Mouse (Mus musculus) neural tube, embryonic 14.5 days (tissue): Measurements from ENCODE around the gene Btg1. TPM values are rescaled to one million over a fixed set of nuclear protein-coding genes. Genes with fewer than 3 reads are reported as not detected.

ENCODE experiments used
- ATAC-seq: fragments of 200-750 bp; cut with Nextera tagmentation; 2 replicates; pipeline ENCODE4 v1.8.0; 2017; ENCODE audit warnings: low read depth, mild to moderate bottlenecking, moderate TSS enrichment, moderate library complexity
- H3K27ac ChIP-seq: fragments of 300-500 bp; sonication (generic); 2 replicates; pipeline ENCODE4 v1.5.1; 2014; ENCODE audit warnings: low read depth, mild to moderate bottlenecking, control low read depth, low read length, moderate library complexity, mixed read lengths
- H3K27me3 ChIP-seq: fragments of 300-500 bp; sonication (generic); 2 replicates; pipeline ENCODE4 v1.6.1; 2014; ENCODE audit warnings: low read length; ENCODE audit not compliant: control insufficient read depth, insufficient read depth
- H3K36me3 ChIP-seq: fragments of 300-500 bp; sonication (generic); 2 replicates; pipeline ENCODE4 v1.6.1; 2014; ENCODE audit warnings: low read length, mixed read lengths; ENCODE audit not compliant: control insufficient read depth, insufficient read depth
- H3K4me1 ChIP-seq: fragments of 300-500 bp; sonication (generic); 2 replicates; pipeline ENCODE4 v1.6.1; 2014; ENCODE audit warnings: low read length; ENCODE audit not compliant: control insufficient read depth, insufficient read depth
- H3K4me2 ChIP-seq: fragments of 300-500 bp; sonication (generic); 2 replicates; pipeline ENCODE4 v1.6.1; 2014; ENCODE audit warnings: mild to moderate bottlenecking, low read depth, low read length, control low read depth
- H3K4me3 ChIP-seq: fragments of 300-500 bp; sonication (generic); 2 replicates; pipeline ENCODE4 v1.5.1; 2014; ENCODE audit warnings: low read depth, low read length, control low read depth, mixed read lengths
- H3K9ac ChIP-seq: fragments of 300-500 bp; sonication (generic); replicated peaks from 2 replicates; pipeline ENCODE4 v1.6.1; 2014; ENCODE audit warnings: low read depth, mild to moderate bottlenecking, control low read depth, low read length, mixed read lengths
- H3K9me3 ChIP-seq: fragments of 300-500 bp; sonication (generic); 2 replicates; pipeline ENCODE4 v1.6.1; 2016; ENCODE audit warnings: low read length; ENCODE audit not compliant: control insufficient read depth
- WGBS: fragments of 180-500 bp; shearing (Covaris S2); extraction: QIAGEN DNeasy Blood & Tissue Kit; methylation state at CpG from one replicate; pipeline ENCODE4 v1.1.7; 2014; 5-methylcytosine and 5-hydroxymethylcytosine counted together
- polyA plus RNA-seq: library from polyadenylated mRNA; unstranded; fragments of >200 nt; fragmentation: Nextera tagmentation; extraction: Ambion mirVana; gene quantifications from 2 replicates; pipeline ENCODE4 v1.2.1, GENCODE M21; 2014

Gene Btg1
- polyA plus RNA-seq, 1 experiment from 2014 or later = 51.1 TPM

DNA sequence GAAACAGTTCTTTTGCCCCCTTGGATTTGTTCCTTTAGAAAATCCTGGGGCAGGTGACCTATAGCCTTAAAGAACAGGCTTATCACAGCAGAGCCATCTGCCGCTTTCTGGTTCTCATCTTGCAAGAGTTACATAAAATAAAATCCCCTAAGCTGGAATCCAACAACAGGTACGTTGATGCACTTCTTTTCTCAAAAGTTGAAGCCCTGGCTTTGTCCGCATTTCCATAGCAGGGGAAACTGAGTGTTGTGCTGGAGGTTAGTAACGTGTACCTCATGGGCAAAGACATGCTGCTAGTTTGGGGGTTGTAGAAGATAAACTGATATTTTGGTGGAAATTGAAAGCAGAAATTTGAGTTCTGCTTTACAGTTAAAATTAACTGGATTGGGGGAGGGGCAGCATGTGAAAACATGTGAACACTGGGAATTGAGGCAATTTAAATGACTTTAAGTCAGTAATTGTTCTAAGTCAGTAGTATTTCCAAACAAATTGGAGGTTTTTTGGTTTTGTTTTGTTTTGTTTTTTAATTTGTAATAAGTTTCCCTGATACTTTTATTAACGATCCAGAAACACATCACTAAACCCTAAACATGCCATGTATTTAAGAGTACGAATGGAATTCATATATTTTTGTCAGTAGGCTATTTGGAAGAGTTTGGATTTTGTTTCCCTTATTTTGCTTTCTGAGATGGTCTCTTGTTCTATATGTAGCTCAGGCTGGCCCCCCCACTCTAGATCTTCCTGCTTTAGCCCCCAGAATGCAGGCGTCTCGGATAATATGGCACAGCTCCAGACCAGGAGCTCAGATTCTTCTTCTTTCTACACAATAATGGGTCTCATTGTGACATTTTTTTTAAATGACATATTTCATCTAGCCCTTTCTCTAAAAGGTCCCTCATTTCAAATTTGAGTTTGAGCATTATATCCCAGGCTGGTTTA is 3.4 kb downstream of the Btg1 start:
- Histone ChIP-seq H3K27ac (no peak overlapping the region), H3K9me3 (no peaks in the 10 kb centered on the region), H3K4me3 (peak overlapping the region; percentile 50), H3K36me3 (no peaks in the 10 kb centered on the region), H3K27me3 (no peaks in the 10 kb centered on the region; the same call in 1 of the 2 replicates), H3K4me2 (peak overlapping the region; percentile 97), H3K4me1 (peaks cover 31% of the 10 kb centered on the region), H3K9ac (peak overlapping the region; percentile 29)
- 34% methylated on average over 8 of the region's 8 CpGs for WGBS
- ATAC-seq = no peak

DNA sequence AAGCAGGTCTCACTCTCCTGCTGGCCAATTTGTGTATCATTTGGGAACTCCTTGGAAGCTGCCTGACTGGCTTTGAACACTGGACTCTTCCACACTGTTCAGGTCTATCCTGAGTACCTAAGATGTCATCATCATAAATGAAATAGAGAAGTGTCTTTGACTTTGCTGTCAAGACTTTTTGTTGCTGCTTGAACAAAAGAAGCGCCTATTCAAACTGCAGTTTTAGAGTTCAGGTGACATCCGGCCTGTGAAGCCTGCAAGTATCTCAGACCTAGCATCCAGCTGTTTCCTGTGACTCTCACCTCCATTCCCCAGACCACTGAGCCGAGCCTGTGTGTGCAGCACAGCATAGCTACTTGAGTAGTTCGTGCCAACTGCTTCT is 4.1 kb downstream of the Btg1 start:
- peak overlapping the region; percentile 50 for H3K4me3 ChIP-seq
- H3K9ac ChIP-seq = peak overlapping the region; percentile 29; the same call in 1 of the 2 replicates
- H3K36me3 ChIP-seq = no peaks in the 10 kb centered on the region
- H3K27ac ChIP-seq = no peak overlapping the region
- peaks cover 32% of the 10 kb centered on the region for H3K4me1 ChIP-seq
- H3K4me2 ChIP-seq = peak overlapping the region; percentile 97
- 19% methylated on average over 4 of the region's 4 CpGs for WGBS
- H3K27me3 ChIP-seq = no peaks in the 10 kb centered on the region; the same call in 1 of the 2 replicates
- no peak for ATAC-seq
- H3K9me3 ChIP-seq = no peaks in the 10 kb centered on the region

GRCm38 (mm10) chr10:96621361-96621945 is 4.6 kb downstream of the Btg1 start:
- peak overlapping the region; percentile 50 for H3K4me3 ChIP-seq
- H3K9ac ChIP-seq = peak overlapping the region; percentile 37; the same call in 1 of the 2 replicates
- no peaks in the 10 kb centered on the region for H3K9me3 ChIP-seq
- H3K4me1 ChIP-seq = peaks cover 32% of the 10 kb centered on the region
- peak overlapping the region; percentile 97 for H3K4me2 ChIP-seq
- no peak overlapping the region for H3K27ac ChIP-seq
- no peak for ATAC-seq
- no peaks in the 10 kb centered on the region for H3K36me3 ChIP-seq
- 77% methylated on average over 4 of the region's 4 CpGs for WGBS
- no peaks in the 10 kb centered on the region; the same call in 1 of the 2 replicates for H3K27me3 ChIP-seq

GRCm38 (mm10) chr10:96621980-96622645 is 5.3 kb downstream of the Btg1 start:
- Histone ChIP-seq H3K9ac (no peak overlapping the region; the same call in 1 of the 2 replicates), H3K9me3 (no peaks in the 10 kb centered on the region), H3K4me2 (peak overlapping the region; percentile 97), H3K4me3 (peak overlapping the region; percentile 50), H3K27me3 (no peaks in the 10 kb centered on the region; the same call in 1 of the 2 replicates), H3K36me3 (no peaks in the 10 kb centered on the region), H3K27ac (no peak overlapping the region), H3K4me1 (peaks cover 35% of the 10 kb centered on the region)
- WGBS = 74% methylated on average over 13 of the region's 13 CpGs
- ATAC-seq = no peak

DNA sequence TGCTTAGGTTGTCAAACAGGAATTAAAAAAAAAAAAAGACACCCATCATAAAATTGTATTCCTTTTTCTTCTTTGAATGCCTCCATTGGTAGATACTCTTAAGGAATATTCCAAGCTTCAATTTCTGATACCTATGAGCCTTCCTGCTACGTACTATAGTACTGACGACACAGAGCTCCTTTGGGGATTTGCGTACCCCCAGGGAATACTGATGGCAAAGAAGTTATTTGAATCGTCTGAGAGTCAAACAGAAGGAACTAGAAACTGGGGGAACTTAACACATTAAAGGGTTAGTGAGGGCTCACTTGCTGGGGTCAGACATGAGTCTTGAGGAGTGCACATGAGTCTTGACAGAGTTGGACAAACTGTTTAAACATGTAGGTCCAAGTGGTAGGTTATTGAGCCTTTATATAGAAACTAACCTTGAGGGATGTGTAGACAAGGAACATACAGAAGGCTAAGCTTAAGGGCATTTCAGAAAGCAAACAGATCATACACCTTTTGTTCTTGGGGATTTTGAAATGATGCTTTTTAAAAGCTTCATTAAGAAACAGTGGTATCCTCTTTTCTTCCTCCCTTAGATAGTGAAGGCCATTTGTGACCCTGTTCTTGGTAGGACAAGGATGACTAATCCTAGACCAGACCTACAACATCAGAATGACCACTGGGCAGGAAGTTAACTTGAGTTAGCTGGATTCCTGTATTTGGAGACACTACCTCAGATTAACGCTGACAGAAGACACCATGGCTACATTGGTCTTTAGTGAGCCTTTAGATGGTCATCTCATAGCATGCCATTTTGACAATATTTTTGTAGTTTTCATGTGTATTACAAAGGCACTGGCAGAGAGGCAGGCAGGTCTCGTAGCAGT is 6.2 kb downstream of the Btg1 start:
- peak overlapping the region; percentile 50 for H3K4me3 ChIP-seq
- H3K9ac ChIP-seq = no peak overlapping the region
- ATAC-seq = no peak
- H3K9me3 ChIP-seq = no peaks in the 10 kb centered on the region
- WGBS = 49% methylated on average over 6 of the region's 6 CpGs
- H3K27me3 ChIP-seq = no peaks in the 10 kb centered on the region
- H3K4me2 ChIP-seq = peak overlapping the region; percentile 97
- H3K36me3 ChIP-seq = no peaks in the 10 kb centered on the region
- H3K27ac ChIP-seq = no peak overlapping the region
- H3K4me1 ChIP-seq = peaks cover 36% of the 10 kb centered on the region

DNA sequence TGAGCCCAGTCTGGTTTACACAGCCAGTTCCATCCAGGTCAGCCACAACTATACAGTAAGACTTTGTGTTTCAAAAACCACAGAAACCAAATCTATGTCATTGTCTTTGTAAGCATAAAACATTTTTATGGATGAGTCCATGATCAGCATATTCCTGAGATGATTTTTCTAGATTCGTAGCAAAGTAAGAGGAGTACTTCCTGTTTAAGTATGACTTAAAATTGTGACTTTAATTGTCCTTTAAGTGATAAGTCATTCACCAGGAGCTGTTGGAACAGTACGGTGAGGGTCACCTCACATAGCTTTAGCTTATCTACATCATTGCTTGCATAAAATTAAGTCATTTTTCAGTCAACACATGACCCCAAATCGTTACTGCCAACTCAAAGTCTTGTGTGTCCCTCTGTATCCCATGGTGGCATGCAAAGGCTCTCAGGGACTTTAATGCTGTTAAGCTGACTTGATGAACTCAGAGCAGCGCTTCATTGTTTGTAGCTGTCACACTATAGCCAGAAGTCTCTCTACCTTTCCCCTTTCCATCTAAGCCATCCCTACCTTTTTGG is 6.9 kb downstream of the Btg1 start:
- Histone ChIP-seq H3K9me3 (no peaks in the 10 kb centered on the region), H3K9ac (no peak overlapping the region), H3K4me2 (peak overlapping the region; percentile 97), H3K27me3 (no peaks in the 10 kb centered on the region), H3K4me1 (peaks cover 36% of the 10 kb centered on the region), H3K36me3 (no peaks in the 10 kb centered on the region), H3K27ac (no peak overlapping the region), H3K4me3 (peak overlapping the region; percentile 50; the same call in 1 of the 2 replicates)
- WGBS = 88% methylated on average over 4 of the region's 4 CpGs
- ATAC-seq = no peak

DNA sequence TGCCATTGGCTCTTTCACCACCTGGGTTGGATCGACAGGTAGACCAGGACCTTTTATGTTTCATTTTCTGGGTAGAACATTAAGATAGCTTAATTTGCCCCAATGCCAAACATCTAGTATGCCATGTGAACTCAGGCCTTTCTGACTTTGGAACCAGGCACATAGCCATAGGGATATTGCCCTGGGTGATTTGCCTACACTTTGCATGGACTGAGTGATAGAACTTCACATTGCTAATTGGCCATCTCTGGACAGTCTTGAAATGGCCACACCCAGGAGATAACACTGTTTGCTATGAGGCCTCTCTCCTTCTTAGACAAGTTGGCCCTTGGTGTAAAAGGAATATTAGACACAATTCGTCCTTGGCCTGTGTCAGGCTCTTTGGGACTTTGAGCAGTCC is 7.6 kb downstream of the Btg1 start:
- no peaks in the 10 kb centered on the region for H3K36me3 ChIP-seq
- no peak overlapping the region for H3K4me3 ChIP-seq
- WGBS = 87% methylated on average over 2 of the region's 2 CpGs

DNA sequence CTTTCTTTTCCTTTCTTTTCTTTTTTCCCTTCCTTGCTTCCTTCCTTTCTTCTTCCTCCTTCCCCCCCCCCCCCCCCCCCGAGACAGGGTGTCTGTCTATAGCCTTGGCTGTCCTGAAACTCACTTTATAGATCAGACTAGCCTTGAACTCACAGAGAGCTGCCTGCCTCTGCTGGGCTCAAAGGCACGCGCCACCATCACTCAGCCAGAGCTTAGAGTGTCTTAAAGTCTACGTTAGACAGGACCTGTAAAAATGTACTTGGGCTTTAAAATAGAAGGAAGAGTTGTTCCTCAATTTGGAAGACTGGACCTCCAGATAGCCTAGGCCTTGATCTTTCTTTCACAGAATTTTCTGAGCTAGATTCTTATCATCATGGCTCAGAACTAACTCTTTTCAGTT is 8.3 kb downstream of the Btg1 start:
- H3K36me3 ChIP-seq = no peaks in the 10 kb centered on the region
- peaks cover 34% of the 10 kb centered on the region for H3K4me1 ChIP-seq
- H3K27me3 ChIP-seq = no peaks in the 10 kb centered on the region
- WGBS = 83% methylated on average over 4 of the region's 4 CpGs
- no peak overlapping the region for H3K27ac ChIP-seq
- no peak overlapping the region for H3K9ac ChIP-seq
- H3K9me3 ChIP-seq = no peaks in the 10 kb centered on the region
- no peak for ATAC-seq
- H3K4me2 ChIP-seq = peak overlapping the region; percentile 17; the same call in 1 of the 2 replicates
- H3K4me3 ChIP-seq = no peak overlapping the region

More for the DNA sequence above, 7.6 kb downstream of the Btg1 start:
- H3K4me1 ChIP-seq = peaks cover 36% of the 10 kb centered on the region
- no peak overlapping the region for H3K27ac ChIP-seq
- ATAC-seq = no peak
- H3K9me3 ChIP-seq = no peaks in the 10 kb centered on the region
- H3K4me2 ChIP-seq = peak overlapping the region; percentile 97
- no peak overlapping the region for H3K9ac ChIP-seq
- H3K27me3 ChIP-seq = no peaks in the 10 kb centered on the region
